22 mouse cellular contexts compared by ENCODE assay signal in the genomic region with DNA sequence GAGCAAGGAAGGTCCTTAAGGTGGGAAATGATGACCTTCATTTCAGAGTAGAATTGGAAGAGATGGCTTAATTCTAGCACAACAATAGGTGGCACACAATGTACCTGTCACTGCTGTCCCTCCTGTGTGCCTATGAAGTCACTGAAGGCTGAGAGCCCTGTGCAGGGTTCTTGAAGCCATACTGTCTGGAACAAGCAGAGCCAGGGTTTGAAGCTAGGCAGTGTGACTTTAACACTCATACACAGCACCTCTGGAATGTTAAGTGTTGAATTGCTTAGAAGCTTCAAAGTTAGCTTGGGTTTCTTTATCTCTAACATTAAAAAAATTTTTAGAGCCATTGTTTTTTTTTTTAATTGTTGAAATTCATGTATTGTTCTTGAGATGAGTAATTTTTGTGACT.
DNase-seq lines count a peak whose midpoint lies in the region; ATAC-seq and TF ChIP-seq lines count a peak whose summit lies in the region.
"Had no signal": no experiment of that assay in that cellular context is flagged by ENCODE, and none has a peak within 500 bp of the region (broad histone marks: within the 10 kb centered on the region; RNA-seq: fewer than 3 reads in every experiment).

No protein-coding gene starts in this region.

- H3K27ac ChIP-seq in heart, adult 2 months = no peak overlapping the region
- no peak overlapping the region for H3K27ac ChIP-seq in lung, postnatal 0 days (ENCODE audit: low read length)
- H3K27ac ChIP-seq in midbrain, embryonic 10.5 days (replicated peaks) = 0 out of 2 replicates have a peak overlapping the region, but pooled peaks have one; percentile 10
- no peak overlapping the region for H3K27ac ChIP-seq in midbrain, postnatal 0 days (ENCODE audit: low read depth, low read length)
- H3K27ac ChIP-seq: embryonic facial prominence, embryonic 10.5 days; embryonic facial prominence, embryonic 13.5 days; heart, embryonic 13.5 days; hindbrain, embryonic 12.5 days; hindbrain, embryonic 15.5 days had no signal

- no peak overlapping the region for H3K4me3 ChIP-seq in heart, adult 2 months
- no peak overlapping the region for H3K4me3 ChIP-seq in lung, postnatal 0 days (ENCODE audit: low read depth, low read length)
- H3K4me3 ChIP-seq in midbrain, embryonic 10.5 days = no peak overlapping the region
- H3K4me3 ChIP-seq in midbrain, postnatal 0 days (ENCODE audit: low read depth, low read length) = no peak overlapping the region
- H3K4me3 ChIP-seq: embryonic facial prominence, embryonic 10.5 days; embryonic facial prominence, embryonic 13.5 days; erythroblast, embryonic 14.5 days; heart, embryonic 13.5 days; hindbrain, embryonic 12.5 days; hindbrain, embryonic 15.5 days had no signal

- H3K27me3 ChIP-seq in heart, adult 2 months (ENCODE audit: control insufficient read depth, insufficient read depth, low read length) = no peaks in the 10 kb centered on the region
- H3K27me3 ChIP-seq in lung, postnatal 0 days (replicated peaks; ENCODE audit: insufficient read depth, low read length) = no peaks in the 10 kb centered on the region
- H3K27me3 ChIP-seq in midbrain, embryonic 10.5 days (ENCODE audit: low read depth, poor library complexity, severe bottlenecking) = no peaks in the 10 kb centered on the region; the same call in 1 of the 2 replicates
- H3K27me3 ChIP-seq in midbrain, postnatal 0 days (ENCODE audit: insufficient read depth, low read length) = no peaks in the 10 kb centered on the region
- H3K27me3 ChIP-seq: embryonic facial prominence, embryonic 13.5 days; heart, embryonic 13.5 days; hindbrain, embryonic 12.5 days; hindbrain, embryonic 15.5 days had no signal

- no peak overlapping the region for H3K9ac ChIP-seq in heart, adult 2 months (ENCODE audit: low read depth, low read length)
- no peak overlapping the region for H3K9ac ChIP-seq in lung, postnatal 0 days (replicated peaks; ENCODE audit: low read depth)
- no peak overlapping the region for H3K9ac ChIP-seq in midbrain, postnatal 0 days (replicated peaks; ENCODE audit: low read length, poor library complexity, severe bottlenecking)
- H3K9ac ChIP-seq: embryonic facial prominence, embryonic 13.5 days; heart, embryonic 13.5 days; hindbrain, embryonic 12.5 days; hindbrain, embryonic 15.5 days had no signal

- no peaks in the 10 kb centered on the region for H3K36me3 ChIP-seq in heart, adult 2 months (ENCODE audit: control insufficient read depth, insufficient read depth, low read length)
- no peaks in the 10 kb centered on the region for H3K36me3 ChIP-seq in lung, postnatal 0 days (ENCODE audit: insufficient read depth, low read length)
- H3K36me3 ChIP-seq in midbrain, embryonic 10.5 days = no peaks in the 10 kb centered on the region
- H3K36me3 ChIP-seq in midbrain, postnatal 0 days (ENCODE audit: insufficient read depth, low read length) = no peaks in the 10 kb centered on the region
- H3K36me3 ChIP-seq: embryonic facial prominence, embryonic 10.5 days; embryonic facial prominence, embryonic 13.5 days; heart, embryonic 13.5 days; hindbrain, embryonic 12.5 days; hindbrain, embryonic 15.5 days had no signal

- no peak for TF ChIP-seq EP300 in heart, adult 2 months (IDR thresholded peaks at IDR 0.05; ENCODE audit: insufficient read depth, low read depth, low read length)
- TF ChIP-seq EP300 in lung, postnatal 0 days (IDR thresholded peaks at IDR 0.05) = peak; percentile 75

- no peak for TF ChIP-seq POLR2A in heart, adult 2 months (IDR thresholded peaks at IDR 0.05; ENCODE audit: insufficient read depth, low read depth, low read length)

- peak; percentile 29 for DNase-seq in heart, adult 11 months
- DNase-seq in heart, adult 2 months = no peak
- DNase-seq in lung, postnatal 0 days (ENCODE audit: low spot score) = peak; percentile 28
- DNase-seq in lung, postnatal 10 days = no peak
- DNase-seq in midbrain, embryonic 10.5 days (ENCODE audit: low spot score) = no peak
- no peak for DNase-seq in midbrain, postnatal 0 days (ENCODE audit: low spot score)
- DNase-seq: adrenal gland, adult 2 months; adrenal gland, postnatal 14 days; cerebellum, adult 11-12 months; cerebellum, adult 8-10 months; cerebellum, postnatal 10 days; cerebellum, postnatal 36 days; embryo, embryonic 11 days; gastrocnemius, postnatal 10 days; gastrocnemius, postnatal 36 days had no signal

- peak; percentile 76; the same call in 1 of the 2 replicates for ATAC-seq in lung, postnatal 0 days
- ATAC-seq in midbrain, postnatal 0 days (ENCODE audit: low FRiP score) = no peak
- ATAC-seq: CD4-positive, CD25-positive, alpha-beta regulatory T cell, adult 4 months had no signal

- no peaks in the 10 kb centered on the region; the same call in 1 of the 2 replicates for H3K4me1 ChIP-seq in heart, adult 2 months (ENCODE audit: control insufficient read depth, insufficient read depth, low read length)
- peaks cover 3% of the 10 kb centered on the region; the same call in 1 of the 2 replicates for H3K4me1 ChIP-seq in lung, postnatal 0 days (ENCODE audit: insufficient read depth, low read depth, low read length)
- H3K4me1 ChIP-seq in midbrain, embryonic 10.5 days = peaks cover 41% of the 10 kb centered on the region
- no peaks in the 10 kb centered on the region for H3K4me1 ChIP-seq in midbrain, postnatal 0 days (ENCODE audit: insufficient read depth, low read length)

- no peaks in the 10 kb centered on the region for H3K79me2 ChIP-seq in heart, adult 2 months (replicated peaks; ENCODE audit: control insufficient read depth, insufficient read depth, low read length)

- intact Hi-C loops in heart, adult 2 months (cut with DNase I) = no loop called here

- no peak overlapping the region for H3K4me2 ChIP-seq in lung, postnatal 0 days (replicated peaks; ENCODE audit: low read depth, low read length)
- no peak overlapping the region for H3K4me2 ChIP-seq in midbrain, postnatal 0 days (ENCODE audit: low read depth, low read length, poor library complexity, severe bottlenecking)
- H3K4me2 ChIP-seq: embryonic facial prominence, embryonic 13.5 days; heart, embryonic 13.5 days; hindbrain, embryonic 12.5 days; hindbrain, embryonic 15.5 days had no signal

- no peak for TF ChIP-seq CTCF in heart, adult 2 months (IDR thresholded peaks at IDR 0.05)
- no peak for TF ChIP-seq CTCF in lung, postnatal 0 days (IDR thresholded peaks at IDR 0.05)
- TF ChIP-seq CTCF in midbrain, postnatal 0 days (IDR thresholded peaks at IDR 0.05) = no peak

- no peaks in the 10 kb centered on the region for H3K9me3 ChIP-seq in lung, postnatal 0 days (ENCODE audit: low read length)
- H3K9me3 ChIP-seq in midbrain, embryonic 10.5 days (replicated peaks) = no peaks in the 10 kb centered on the region
- H3K9me3 ChIP-seq in midbrain, postnatal 0 days (ENCODE audit: low read length) = no peaks in the 10 kb centered on the region
- H3K9me3 ChIP-seq: embryonic facial prominence, embryonic 10.5 days; embryonic facial prominence, embryonic 13.5 days; heart, embryonic 13.5 days; hindbrain, embryonic 12.5 days; hindbrain, embryonic 15.5 days had no signal

Comparison
In these comparisons a context has a peak if more than half of its experiments do, and no peak if none do; other contexts are left out.
1. DNase-seq: peak in heart, adult 11 months (single experiment) and lung, postnatal 0 days (single experiment); none in heart, adult 2 months (0 of 2), lung, postnatal 10 days (single experiment), midbrain, embryonic 10.5 days (single experiment) and midbrain, postnatal 0 days (single experiment).